ENCODE assay signal across 9 mouse cellular contexts in genomic region chr9:51735180-51736034, GRCm38 (mm10). TPM values are rescaled to one million over a fixed set of nuclear protein-coding genes. Genes with fewer than 3 reads are reported as not detected.
DNase-seq lines count a peak whose midpoint lies in the region; ATAC-seq and TF ChIP-seq lines count a peak whose summit lies in the region.
"Had no signal": no experiment of that assay in that cellular context is flagged by ENCODE, and none has a peak within 500 bp of the region (broad histone marks: within the 10 kb centered on the region; RNA-seq: fewer than 3 reads in every experiment).

No protein-coding gene starts in this region.

- no peak for ATAC-seq in forebrain, embryonic 11.5 days (replicated peaks; ENCODE audit: low FRiP score)
- 0 out of 2 replicates have a peak, but pooled peaks have one; percentile 38 for ATAC-seq in hindbrain, embryonic 12.5 days (ENCODE audit: low FRiP score)
- ATAC-seq in liver, postnatal 0 days = peak; percentile 83

- no peak for DNase-seq in forebrain, embryonic 10.5 days (ENCODE audit: extremely low spot score, low spot score)
- no peak for DNase-seq in forebrain, embryonic 11.5 days (ENCODE audit: low spot score)
- DNase-seq in brain, adult 2 months (ENCODE audit: low read depth, low spot score) = peak; percentile 22
- DNase-seq in liver, postnatal 0 days = peak; percentile 38
- DNase-seq in heart, adult 2 months = no peak
- DNase-seq in ovary, adult 18-20 months (ENCODE audit: low spot score) = no peak
- DNase-seq in cerebellum, adult 9-11 months = no peak
- DNase-seq: heart, postnatal 4 days had no signal

- peak overlapping the region; percentile 20; the same call in 1 of the 2 replicates for H3K27ac ChIP-seq in forebrain, embryonic 10.5 days
- H3K27ac ChIP-seq in forebrain, embryonic 11.5 days (ENCODE audit: low read depth, low read length) = no peak overlapping the region
- no peak overlapping the region for H3K27ac ChIP-seq in hindbrain, embryonic 12.5 days
- H3K27ac ChIP-seq in liver, postnatal 0 days (ENCODE audit: low read depth) = no peak overlapping the region
- no peak overlapping the region for H3K27ac ChIP-seq in heart, adult 2 months

- H3K4me2 ChIP-seq in forebrain, embryonic 11.5 days (ENCODE audit: low read depth, low read length, severe bottlenecking) = no peak overlapping the region
- no peak overlapping the region for H3K4me2 ChIP-seq in hindbrain, embryonic 12.5 days (replicated peaks)
- H3K4me2 ChIP-seq in liver, postnatal 0 days (ENCODE audit: low read depth, low read length) = peak overlapping the region; percentile 18; the same call in 1 of the 2 replicates

- intact Hi-C loops in heart, adult 2 months (cut with DNase I) = no loop called here

- no peaks in the 10 kb centered on the region for H3K79me2 ChIP-seq in heart, adult 2 months (replicated peaks; ENCODE audit: control insufficient read depth, insufficient read depth, low read length)

- H3K9me3 ChIP-seq in forebrain, embryonic 10.5 days = no peaks in the 10 kb centered on the region
- H3K9me3 ChIP-seq in forebrain, embryonic 11.5 days (ENCODE audit: control insufficient read depth, low read length) = no peaks in the 10 kb centered on the region
- H3K9me3 ChIP-seq in hindbrain, embryonic 12.5 days (replicated peaks) = no peaks in the 10 kb centered on the region
- 0 out of 2 replicates have a peak, but pooled peaks cover 4% of the 10 kb centered on the region for H3K9me3 ChIP-seq in liver, postnatal 0 days (ENCODE audit: low read length)

- no peak for TF ChIP-seq POLR2A in heart, adult 2 months (IDR thresholded peaks at IDR 0.05; ENCODE audit: insufficient read depth, low read depth, low read length)

- 76% methylated on average over 9 of the region's 9 CpGs for WGBS in forebrain, embryonic 10.5 days
- 63% methylated on average over 9 of the region's 9 CpGs for WGBS in forebrain, embryonic 11.5 days
- 59% methylated on average over 9 of the region's 9 CpGs for WGBS in hindbrain, embryonic 12.5 days
- WGBS in liver, postnatal 0 days (ENCODE audit: insufficient replicate concordance) = 47% methylated on average over 9 of the region's 9 CpGs
- WGBS in heart, adult 2 months = 70% methylated on average over 9 of the region's 9 CpGs

- H3K27me3 ChIP-seq in forebrain, embryonic 10.5 days (ENCODE audit: poor library complexity, severe bottlenecking) = no peaks in the 10 kb centered on the region
- H3K27me3 ChIP-seq in forebrain, embryonic 11.5 days (ENCODE audit: control insufficient read depth, insufficient read depth, low read length) = no peaks in the 10 kb centered on the region
- no peaks in the 10 kb centered on the region for H3K27me3 ChIP-seq in hindbrain, embryonic 12.5 days
- 0 out of 2 replicates have a peak, but pooled peaks cover 8% of the 10 kb centered on the region for H3K27me3 ChIP-seq in liver, postnatal 0 days (ENCODE audit: insufficient read depth, low read length)
- no peaks in the 10 kb centered on the region for H3K27me3 ChIP-seq in heart, adult 2 months (ENCODE audit: control insufficient read depth, insufficient read depth, low read length)

- H3K36me3 ChIP-seq in forebrain, embryonic 10.5 days (replicated peaks) = no peaks in the 10 kb centered on the region
- no peaks in the 10 kb centered on the region for H3K36me3 ChIP-seq in forebrain, embryonic 11.5 days (ENCODE audit: control insufficient read depth, insufficient read depth, low read length)
- H3K36me3 ChIP-seq in hindbrain, embryonic 12.5 days = no peaks in the 10 kb centered on the region
- no peaks in the 10 kb centered on the region for H3K36me3 ChIP-seq in liver, postnatal 0 days (replicated peaks; ENCODE audit: insufficient read depth, low read length)
- no peaks in the 10 kb centered on the region for H3K36me3 ChIP-seq in heart, adult 2 months (ENCODE audit: control insufficient read depth, insufficient read depth, low read length)

- no peak for TF ChIP-seq CTCF in liver, postnatal 0 days (IDR thresholded peaks at IDR 0.05; ENCODE audit: low read depth)
- TF ChIP-seq CTCF in heart, adult 2 months (IDR thresholded peaks at IDR 0.05) = no peak

- H3K4me3 ChIP-seq in forebrain, embryonic 10.5 days = no peak overlapping the region
- H3K4me3 ChIP-seq in forebrain, embryonic 11.5 days (ENCODE audit: low read depth, low read length) = no peak overlapping the region
- H3K4me3 ChIP-seq in hindbrain, embryonic 12.5 days = no peak overlapping the region
- H3K4me3 ChIP-seq in liver, postnatal 0 days (ENCODE audit: low read depth, low read length) = no peak overlapping the region
- H3K4me3 ChIP-seq in heart, adult 2 months = no peak overlapping the region

- H3K9ac ChIP-seq in forebrain, embryonic 11.5 days (ENCODE audit: low read length) = no peak overlapping the region
- no peak overlapping the region for H3K9ac ChIP-seq in hindbrain, embryonic 12.5 days
- H3K9ac ChIP-seq in liver, postnatal 0 days (replicated peaks) = no peak overlapping the region
- no peak overlapping the region for H3K9ac ChIP-seq in heart, adult 2 months (ENCODE audit: low read depth, low read length)

- TF ChIP-seq EP300 in liver, postnatal 0 days (IDR thresholded peaks at IDR 0.05; ENCODE audit: low read depth) = no peak
- no peak for TF ChIP-seq EP300 in heart, adult 2 months (IDR thresholded peaks at IDR 0.05; ENCODE audit: insufficient read depth, low read depth, low read length)

- peaks cover 9% of the 10 kb centered on the region for H3K4me1 ChIP-seq in forebrain, embryonic 10.5 days
- H3K4me1 ChIP-seq in forebrain, embryonic 11.5 days (replicated peaks; ENCODE audit: control insufficient read depth, insufficient read depth, low read length) = no peaks in the 10 kb centered on the region; the same call in 1 of the 2 replicates
- peaks cover 11% of the 10 kb centered on the region; the same call in 1 of the 2 replicates for H3K4me1 ChIP-seq in hindbrain, embryonic 12.5 days
- H3K4me1 ChIP-seq in liver, postnatal 0 days (ENCODE audit: insufficient read depth) = peaks cover 5% of the 10 kb centered on the region; the same call in 1 of the 2 replicates
- H3K4me1 ChIP-seq in heart, adult 2 months (ENCODE audit: control insufficient read depth, insufficient read depth, low read length) = no peaks in the 10 kb centered on the region

RNA-seq across cellular contexts. Expression of gene Arhgap20, which starts 29.7 kb away (rescaled TPM):
- polyA plus RNA-seq in forebrain, embryonic 10.5 days (2016; fragmentation: Nextera tagmentation; extraction: Ambion mirVana) = 2.4 and 2.8 TPM in 2 replicates
- 4.6 and 5.6 TPM in 2 replicates for polyA plus RNA-seq in forebrain, embryonic 11.5 days (2014; fragmentation: Nextera tagmentation; extraction: Ambion mirVana)
- polyA plus RNA-seq in hindbrain, embryonic 12.5 days (2016; fragmentation: Nextera tagmentation; extraction: Ambion mirVana) = 12.5 and 14.8 TPM in 2 replicates
- polyA plus RNA-seq in liver, postnatal 0 days (2015; fragmentation: Nextera tagmentation; extraction: Ambion mirVana) = 0.01 and 0.02 TPM in 2 replicates
- total RNA-seq in heart, adult 2 months (2021) = 10 to 100 TPM; 18.1 to 29.6 TPM
- polyA plus RNA-seq in heart, adult 2 months (2012; rRNA removed) = 3.5 and 6.2 TPM in 2 replicates

Comparison
In these comparisons a context has a peak if more than half of its experiments do, and no peak if none do; other contexts are left out.
1. DNase-seq: peak in brain, adult 2 months (single experiment) and liver, postnatal 0 days (single experiment); none in forebrain, embryonic 10.5 days (single experiment), forebrain, embryonic 11.5 days (single experiment), heart, adult 2 months (0 of 2), ovary, adult 18-20 months (single experiment) and cerebellum, adult 9-11 months (single experiment).